Mouse (Mus musculus) cerebellum, adult 11-12 months (tissue): Measurements from ENCODE around the gene Sae1.
"Not testable (repeated sequence)": the region's sequence is repeated elsewhere in the genome, so short reads cannot be mapped to it uniquely, and the experiment has no call there.

Source experiments
- DNase-seq: peaks from one replicate; pipeline ENCODE4 v3.0.0; 2022

Sae1 gene

DNA sequence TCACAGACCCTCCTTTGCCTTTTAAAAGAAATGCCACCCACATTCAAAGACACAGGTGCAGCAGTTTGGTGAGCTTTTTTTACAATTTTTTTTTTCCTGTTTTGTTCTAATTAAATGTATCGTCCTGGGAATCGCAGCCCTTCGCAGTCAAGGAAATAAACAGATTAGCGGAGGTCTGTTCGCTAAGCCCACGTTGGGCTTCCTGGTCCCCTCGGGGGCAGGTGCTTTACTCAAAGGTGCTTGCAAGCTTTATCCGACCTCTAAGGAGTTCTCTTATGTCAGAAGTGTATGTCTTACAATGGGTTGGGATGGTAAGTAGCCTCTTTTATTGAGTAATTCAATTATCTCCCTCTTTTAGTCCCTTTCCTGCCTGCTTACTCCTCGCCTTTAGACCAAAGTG lies 14.8 kb upstream of the Sae1 start:
- no peak for DNase-seq

DNA sequence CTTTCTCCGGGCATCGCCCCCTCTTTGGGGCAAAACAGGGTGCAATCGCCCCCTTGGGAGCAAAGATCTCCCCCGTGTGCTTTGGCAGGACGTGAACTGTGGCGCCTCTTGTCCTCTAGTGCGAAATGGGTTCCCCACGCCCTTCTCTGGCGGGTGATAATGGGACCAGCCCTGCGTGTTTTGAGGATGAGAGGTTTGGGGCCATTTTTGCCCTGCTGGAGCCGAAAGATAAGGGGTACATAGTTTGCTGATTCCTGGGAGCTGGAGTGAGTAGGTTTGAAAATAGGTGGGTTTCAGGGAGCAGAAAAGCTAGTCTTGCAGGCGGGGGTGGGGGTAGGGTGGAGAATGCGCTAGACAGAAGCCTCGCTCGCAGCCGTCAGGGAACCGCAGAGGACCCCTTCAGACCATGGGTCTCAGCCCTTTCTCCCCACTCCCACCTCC lies 14.4 kb upstream of the Sae1 start:
- DNase-seq, result peak; percentile 68

DNA sequence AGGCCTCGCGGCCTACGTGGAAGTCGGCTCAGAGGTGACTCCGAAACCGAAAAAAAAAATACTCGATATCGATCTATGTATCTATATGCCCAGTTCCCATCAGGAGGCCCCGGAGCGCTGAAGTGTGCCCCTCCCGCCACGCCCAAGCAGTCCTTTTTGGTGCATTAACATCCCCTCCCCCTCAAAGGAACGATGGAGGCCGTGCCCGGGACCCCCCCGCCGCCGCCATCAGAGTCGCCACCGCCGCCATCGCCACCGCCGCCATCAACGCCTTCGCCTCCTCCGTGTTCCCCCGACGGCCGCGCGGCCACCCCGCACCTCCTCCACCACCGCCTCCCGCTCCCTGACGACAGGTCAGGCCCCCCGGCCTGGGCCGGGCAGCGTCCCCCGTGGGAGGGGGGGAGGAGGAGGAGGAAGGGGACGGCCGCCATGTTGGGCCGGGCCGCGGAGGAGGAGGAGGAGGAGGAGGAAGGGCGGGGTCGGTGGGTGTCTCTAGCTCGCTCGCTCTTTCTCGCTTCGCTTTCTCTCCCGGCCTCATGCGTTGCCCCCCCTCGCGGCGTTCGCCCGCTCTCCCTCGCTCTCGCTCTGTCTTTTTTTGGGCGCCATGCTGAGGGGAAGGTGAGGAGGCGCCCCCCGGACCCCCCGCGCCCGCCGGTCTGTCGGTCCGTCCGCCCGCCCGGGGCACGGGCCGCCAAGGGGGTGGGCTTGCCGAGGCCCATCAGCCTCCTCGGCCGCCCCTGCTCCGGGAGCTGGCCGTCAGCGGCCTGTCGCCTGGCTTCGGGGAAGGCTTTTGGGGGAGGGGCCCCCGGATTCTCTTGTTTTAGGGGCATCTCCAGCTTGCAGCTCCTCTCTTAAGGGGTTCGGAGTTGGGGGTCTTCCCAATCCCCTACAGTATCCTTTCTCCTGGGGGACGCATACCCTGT lies 13.3 kb upstream of the Sae1 start, which contains the start of gene Zc3h4:
Gene Zc3h4, plus strand, starts transcription at position 222 of the 923 bp plus-strand sequence.
- peak; percentile 91 for DNase-seq

DNA sequence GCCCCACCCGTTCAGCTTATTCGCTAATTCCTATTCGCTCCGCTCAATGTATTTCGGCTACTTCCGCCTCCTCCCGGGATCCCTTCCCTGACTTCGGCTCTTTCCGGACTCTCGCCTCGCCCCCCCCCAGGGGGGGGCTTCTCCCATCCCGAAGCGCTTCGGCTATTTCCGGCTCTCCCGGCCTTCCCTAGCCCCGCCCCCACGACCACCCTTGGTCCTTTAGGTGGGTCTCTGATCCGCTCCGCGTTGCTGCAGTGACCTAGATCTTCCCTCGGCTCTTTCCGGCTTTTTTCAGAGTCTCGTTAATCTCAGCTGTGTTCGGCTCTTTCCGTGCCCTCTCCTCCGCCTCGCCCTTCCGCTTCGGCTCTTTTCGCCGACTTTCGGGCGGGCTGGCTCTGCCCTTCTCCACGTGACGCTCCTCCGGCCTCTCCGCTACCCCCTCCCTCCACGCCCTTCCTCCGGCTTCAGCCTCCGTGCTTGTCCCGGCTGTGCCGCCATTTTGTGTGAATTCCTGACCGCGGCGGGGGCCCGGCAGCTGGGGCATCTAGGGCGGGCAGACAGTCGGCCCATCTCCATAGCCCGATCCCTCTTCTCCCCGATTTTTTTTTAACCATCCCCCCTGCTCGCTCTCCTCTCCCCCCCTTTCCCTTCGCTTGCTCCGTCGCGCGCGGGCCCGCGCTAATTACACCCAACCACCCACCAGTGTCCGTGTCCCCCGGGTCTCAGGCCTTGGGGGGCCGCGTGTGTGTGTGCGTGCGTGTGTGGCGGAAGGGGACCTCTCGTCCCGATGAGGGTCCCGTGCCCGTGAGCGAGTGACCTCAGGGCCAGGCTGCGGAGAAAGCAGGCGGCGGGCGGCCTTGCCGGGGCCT lies 12.4 kb upstream of the Sae1 start:
- DNase-seq, result peak; percentile 99

DNA sequence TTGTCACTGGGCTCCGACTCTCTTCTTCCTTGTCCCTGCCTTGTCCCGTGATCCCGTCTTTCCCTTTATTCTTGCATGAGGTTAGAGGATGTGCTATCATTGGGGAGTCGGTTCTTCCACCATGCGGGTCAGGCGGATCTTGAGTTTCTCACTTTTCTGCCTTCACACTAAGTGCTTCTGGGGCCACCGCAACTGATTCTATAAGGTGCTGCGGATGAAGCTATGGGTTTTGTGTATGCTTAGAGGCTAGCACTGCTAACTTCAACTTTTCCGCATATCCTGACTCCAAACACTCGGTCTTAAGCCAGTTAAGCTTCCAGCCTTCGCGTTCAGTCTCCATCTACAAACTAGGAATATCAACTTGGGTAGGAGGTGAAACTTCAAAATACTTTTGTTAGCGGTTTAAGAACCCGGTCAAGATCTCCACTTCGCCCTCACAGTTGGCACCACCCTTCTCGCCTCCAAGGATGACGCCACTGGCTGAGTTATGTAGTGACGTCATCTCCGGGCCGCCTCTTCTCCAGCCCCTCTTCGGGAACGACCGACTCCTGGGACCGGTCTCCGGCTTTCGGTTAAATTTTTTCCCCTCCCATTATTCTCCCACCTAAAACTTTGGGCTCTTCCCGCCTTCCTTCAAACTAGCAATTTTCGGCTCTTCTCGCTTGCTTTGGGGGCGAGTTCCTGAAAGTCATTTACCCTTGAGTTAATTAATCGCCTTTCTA lies 11.7 kb upstream of the Sae1 start:
- DNase-seq, result peak; percentile 95

DNA sequence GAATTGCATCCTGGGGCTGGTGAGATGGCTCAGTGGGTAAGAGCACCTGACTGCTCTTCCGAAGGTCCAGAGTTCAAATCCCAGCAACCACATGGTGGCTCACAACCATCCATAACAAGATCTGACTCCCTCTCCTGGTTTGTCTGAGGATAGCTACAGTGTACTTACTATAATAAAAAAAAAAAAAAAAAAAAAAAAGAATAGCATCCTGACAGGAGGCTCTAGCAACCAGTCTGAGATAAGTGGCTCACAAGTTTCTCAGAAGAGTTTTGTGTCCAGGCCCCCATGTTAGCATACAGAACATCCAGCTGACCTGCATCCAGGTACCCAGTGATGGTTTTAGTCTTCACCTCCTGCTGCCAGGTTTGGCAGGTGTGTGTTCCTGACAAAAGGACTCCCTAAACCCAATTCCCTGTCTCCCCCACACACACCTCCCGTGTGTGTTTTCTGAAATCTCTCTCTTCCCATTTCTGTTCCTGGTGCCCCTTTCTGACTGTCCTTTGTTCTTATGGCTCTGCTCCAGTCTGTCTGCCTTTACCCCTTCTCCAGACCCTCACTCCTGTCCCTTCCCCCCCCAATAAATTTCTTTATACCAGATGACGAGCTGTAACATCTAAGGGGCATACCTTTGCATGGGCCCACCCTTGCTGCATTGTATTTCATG lies 10.9 kb upstream of the Sae1 start:
- DNase-seq, result peak; percentile 72

DNA sequence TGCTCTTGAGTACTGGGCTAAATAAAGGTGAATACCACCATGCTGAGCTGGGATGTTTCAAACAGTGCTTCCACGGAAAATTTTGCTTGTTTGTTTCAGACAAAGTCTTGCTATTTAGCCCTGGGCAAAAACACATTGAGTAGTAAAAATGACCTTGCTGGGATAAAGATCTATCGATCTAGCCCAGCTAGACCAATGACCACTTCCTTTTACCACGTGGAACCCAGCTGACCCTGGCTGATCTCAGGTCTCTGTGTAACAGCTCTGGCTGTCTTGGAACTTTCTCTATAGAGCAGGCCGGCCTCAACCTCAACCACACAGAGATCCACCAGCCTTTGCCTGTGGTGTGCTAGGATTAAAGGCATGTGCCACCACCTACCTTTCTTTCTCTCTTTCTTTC lies 9.9 kb upstream of the Sae1 start:
- DNase-seq, result no peak

DNA sequence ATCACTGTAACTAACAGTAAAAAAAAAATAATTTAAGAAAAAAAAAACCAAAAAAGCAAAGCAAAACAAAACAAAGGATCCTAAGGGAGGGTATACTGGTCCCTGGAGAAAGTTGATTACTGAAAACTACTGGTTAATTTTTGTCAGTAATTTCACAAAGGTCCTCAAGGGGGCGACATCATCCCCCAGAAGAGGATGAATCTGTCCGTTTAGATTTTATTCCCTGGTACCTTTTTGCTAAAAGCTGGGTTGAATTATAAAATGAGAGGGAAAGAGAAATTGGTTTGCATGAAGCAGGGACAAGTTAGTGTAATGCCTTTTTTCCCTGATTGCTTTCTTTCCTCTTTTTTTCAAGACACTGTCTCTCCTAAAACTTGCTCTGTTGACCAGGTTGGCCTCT lies 8.3 kb upstream of the Sae1 start:
- no peak for DNase-seq

DNA sequence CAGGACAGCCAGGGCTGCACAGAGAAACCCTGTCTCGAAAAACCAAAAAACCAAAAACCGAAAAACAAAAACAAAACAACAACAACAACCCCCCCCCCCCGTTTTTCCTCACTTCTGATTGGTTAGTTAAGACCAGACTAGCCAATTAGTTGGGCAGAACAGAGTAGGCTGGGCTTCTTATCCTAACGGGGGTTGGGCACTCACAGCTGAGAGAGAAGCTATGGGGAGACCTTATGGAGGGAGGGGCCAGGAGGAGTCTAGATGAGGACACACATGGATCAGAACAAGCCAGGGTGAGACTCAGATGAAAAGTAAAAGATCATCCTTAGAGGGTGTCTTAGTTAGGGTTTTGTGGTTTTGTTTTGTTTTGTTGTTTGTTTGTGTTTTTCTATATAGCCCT lies 5.3 kb upstream of the Sae1 start:
- no peak for DNase-seq

DNA sequence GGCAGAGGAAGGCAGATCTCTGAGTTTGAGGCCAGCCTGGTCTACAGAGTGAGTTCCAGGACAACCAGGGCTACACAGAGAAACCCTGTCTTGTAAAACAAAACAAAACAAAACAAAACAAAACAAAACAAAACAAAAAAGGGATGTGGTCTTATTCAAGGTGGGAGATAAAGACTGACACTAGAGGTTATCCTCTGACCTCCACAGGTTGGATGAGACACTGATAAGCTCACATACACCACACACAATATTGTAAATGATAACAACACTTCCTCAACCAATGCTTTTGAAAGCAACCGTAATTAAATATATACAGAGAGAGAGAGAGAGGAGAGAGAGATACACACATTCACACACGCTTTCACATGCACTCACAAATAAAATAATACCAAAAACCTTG lies 2.3 kb upstream of the Sae1 start:
- not testable (repeated sequence) for DNase-seq

DNA sequence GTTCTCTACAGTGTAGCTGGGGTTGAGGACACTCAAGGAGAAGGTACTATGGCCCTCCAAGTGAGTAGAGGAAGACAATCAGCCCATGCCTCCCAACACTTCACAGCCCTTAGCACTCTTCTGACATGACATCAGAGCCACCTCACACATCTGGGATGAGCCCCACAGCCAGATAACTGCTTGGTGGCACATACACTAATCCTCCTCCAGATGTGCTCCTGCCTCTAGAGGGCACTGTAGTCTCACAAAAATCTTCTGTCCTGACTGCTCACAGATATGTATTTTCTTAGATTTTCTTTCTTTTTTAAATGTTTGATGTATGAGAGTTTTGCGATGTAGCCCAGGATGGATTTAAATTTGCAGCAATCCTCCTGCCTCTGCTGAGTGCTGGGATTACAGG lies 11.1 kb downstream of the Sae1 start:
- DNase-seq, result no peak

DNA sequence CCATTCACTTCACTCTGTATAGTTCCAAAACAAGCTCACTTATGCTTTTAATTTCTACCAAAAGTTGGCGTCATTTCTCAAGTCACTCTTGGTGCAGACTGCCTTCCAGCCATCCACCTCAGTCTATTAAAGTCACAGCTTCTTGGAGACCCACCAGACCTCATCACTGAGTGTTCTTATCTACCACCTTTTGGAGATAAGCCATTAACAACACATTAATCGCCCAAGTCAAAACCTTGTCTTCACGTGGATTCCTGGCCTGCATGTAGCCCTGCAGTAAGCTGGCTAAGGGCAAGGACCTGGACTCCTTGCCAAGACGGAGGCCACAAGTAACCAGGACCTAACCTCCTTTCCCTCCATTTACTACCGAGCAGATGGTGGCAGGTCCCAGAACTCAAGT lies 12.6 kb downstream of the Sae1 start:
- DNase-seq, result no peak

DNA sequence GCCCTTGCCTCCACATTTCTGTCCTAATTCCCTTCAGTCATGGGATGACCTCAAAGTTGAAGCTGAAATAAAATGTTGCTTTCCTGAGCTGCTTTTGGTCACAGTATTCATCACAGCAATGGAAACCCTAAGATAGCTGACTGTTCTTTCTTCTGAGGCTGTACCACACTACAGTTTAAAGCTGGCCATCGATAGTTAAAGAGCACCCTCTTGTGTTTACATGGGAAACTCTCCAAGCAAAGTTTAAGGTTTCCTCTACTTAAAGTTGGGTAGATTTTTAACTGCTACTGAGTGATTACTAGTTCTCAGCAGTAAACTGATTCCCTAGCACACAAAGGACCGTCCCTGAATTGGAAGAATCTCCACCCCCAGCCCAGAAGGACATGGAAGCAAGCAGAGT lies 13.9 kb downstream of the Sae1 start:
- no peak for DNase-seq

DNA sequence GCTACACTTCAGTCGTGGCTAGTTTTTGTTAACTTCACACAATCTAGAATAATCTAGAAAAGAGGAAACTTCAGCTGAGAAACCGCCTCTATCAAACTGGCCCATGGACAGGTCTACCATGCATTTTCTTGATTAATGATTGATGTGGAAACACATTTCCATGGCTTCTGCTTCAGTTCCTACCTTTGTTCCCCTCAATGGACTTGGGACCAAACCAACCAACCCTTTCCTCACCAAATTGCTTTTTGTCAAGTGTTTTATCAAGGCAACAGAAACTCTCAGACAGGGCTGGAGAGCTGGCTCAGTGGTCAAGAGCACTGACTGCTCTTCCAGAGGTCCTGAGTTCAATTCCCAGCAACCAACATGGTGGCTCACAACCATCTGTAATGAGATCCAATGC lies 17.0 kb downstream of the Sae1 start:
- DNase-seq, result no peak

DNA sequence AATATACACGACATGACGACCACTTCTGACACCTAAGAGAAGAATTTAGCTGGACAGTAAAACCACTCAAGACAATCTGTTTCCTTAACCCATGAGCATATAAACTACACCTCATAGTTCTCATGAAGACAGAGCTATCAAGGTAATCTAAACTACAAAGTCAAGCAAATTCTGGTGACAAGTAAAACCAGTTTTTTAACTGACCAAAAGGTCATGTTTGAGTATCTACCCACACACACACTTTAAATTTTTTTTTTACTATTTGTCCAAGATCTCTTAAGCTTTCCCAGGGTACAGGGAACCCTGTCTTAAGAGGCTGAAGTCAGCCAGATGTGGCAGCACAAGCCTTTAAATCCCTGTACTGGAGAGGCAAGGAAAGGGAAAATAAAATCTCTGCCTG lies 18.8 kb downstream of the Sae1 start:
- DNase-seq, result no peak

DNA sequence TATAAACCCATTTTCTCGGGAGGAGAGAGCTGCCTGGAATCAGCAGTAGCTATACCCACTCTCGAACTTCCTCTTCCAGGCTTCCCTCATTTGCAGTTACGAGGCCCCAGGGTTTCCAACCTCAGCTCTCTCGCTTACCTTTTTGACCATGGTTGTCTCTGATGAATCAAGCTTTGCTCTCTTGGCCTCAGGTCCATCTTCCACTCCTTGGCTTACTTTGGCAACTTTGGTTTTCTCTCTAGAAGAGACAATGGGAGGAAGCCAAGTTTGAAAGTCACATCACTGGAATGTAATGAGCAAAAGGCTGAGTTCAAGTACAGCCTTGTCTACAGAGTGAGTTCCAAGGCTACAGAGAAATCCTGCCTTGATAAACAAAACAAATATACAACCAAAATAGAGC lies 20.9 kb downstream of the Sae1 start:
- DNase-seq, result no peak

DNA sequence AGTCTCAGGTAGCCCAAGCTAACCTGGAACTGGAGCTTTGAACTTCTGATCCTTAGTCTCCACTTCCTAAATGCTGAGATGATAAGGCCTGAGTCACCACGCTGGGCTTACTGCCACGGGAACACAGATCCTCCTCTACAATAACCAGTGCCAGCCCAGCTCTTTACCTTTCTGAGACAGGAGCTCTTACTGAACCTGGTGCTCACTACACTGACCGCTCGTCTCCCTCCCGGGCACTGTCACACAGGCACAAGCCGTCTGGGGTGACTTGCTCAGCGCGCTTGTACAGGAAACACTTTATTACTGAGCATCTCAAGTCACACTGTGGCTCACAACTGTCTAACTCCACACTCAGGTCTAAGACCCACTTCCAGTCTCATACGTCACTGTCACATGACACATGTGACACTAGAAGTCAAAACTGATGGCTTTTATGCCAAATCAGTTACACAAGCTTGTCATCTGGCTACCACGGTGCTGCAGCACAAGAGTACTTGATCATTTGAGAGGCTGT lies 21.4 kb downstream of the Sae1 start:
- no peak for DNase-seq

DNA sequence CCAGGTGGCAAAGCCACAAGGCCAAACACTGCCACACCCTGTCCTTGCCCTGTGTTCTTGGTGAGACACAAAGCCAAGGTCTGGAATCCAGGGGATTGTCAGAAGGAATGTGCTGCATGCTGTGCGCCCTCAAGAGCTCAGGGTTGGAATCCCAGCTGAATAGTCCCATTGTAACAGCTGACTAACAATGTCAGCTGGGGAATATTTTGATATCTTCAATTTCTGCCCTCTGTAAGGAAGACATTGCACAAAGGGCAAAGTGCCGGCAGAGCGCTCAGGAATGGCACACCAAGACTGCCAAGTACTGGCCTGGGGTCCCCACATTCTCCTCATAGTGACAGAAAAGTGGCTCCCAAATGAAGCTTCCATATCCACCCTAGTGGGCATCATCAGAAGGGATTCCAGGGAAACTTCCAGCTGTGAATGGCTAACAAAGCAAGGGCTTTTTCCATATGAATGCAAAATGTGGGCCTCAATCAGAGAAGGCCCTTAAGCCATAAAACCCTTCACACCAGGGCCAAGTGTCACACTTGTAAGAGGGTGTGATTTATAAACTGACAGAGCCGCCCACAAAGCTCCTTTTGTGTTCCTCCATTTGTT lies 22.6 kb downstream of the Sae1 start:
- DNase-seq, result no peak

DNA sequence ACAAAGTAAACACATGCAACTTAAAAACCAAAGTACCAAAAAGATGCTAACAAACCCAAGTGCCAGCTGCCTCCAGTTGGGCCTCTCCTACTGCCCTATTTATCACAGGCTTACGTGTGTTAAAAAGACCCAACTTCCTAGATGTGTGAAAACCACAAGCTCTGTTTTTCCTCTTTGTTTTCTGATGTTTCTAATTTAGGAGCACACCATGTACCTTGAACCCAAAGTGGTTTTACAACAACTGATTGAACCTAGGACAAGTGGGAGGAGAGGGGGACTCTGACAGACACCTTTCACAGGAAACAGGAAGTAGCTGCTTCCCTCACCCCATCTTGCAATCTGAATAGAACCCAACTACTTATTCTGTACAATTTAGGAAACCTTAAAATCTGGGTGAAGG lies 23.3 kb downstream of the Sae1 start:
- DNase-seq, result no peak

DNA sequence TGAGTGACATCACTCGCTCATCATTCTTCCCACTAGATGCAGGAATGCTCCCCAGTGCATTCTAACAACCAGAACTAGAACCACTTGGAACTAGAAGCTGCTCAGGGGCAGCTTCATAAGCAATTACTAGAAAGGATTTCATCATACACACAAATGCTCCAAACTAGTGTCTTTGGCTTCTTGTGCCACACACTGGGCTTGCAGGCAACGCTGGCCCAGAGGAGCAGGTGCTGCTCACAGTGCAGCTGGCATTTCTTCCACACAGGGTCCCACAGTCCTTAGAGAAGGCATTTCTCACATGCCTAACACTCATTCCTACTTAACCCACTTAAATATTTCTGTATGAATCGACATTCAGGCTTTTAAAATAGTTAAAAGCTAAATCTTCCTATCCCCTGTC lies 30.0 kb downstream of the Sae1 start:
- DNase-seq, result no peak

DNA sequence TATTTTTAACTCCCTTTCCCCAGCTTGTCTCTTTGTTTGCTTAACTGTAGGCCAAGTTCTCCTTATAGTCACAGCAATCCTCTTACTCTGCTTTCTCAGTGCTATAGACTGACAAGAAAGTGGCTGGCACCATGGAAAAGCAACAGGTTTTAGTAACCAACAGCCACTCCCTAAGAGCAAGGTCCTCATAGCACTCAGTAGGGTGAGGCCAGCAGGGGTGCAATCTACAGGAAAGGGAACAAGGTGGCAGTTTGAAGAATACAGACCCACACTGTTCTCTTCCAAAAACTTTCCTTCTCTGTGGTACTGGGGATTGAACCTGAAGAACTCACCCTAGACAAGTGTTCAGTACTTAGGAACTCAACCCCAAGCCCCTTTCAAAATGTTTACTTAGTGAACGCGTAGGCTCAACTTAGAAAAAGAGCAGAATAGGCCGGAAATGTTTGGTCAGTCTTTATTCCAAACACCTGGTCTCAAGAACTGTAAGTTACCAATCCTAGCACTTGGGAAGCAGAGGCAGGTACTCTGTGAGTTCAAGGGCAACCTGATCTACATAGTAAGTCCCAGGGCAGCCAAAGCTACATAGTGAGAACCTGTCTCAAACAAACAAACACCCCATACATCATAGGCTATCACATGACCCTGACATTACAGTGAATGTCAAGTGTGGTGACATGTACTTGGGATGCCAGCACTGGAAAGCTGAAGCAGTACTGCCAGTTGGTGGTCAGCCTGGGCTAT lies 31.6 kb downstream of the Sae1 start:
- DNase-seq, result no peak
